Mouse (Mus musculus) hindbrain, embryonic 12.5 days (tissue): Measurements from ENCODE around the gene Pitpnm2. TPM values are rescaled to one million over a fixed set of nuclear protein-coding genes. Genes with fewer than 3 reads are reported as not detected.

Experiments
- ATAC-seq: fragments of 200-750 bp; cut with Nextera tagmentation; 2 replicates; pipeline ENCODE4 v1.8.0; 2017; ENCODE audit warnings: moderate TSS enrichment; ENCODE audit not compliant: low FRiP score
- H3K27ac ChIP-seq: fragments of 300-500 bp; sonication (generic); 2 replicates; pipeline ENCODE4 v1.5.1; 2016; ENCODE audit warnings: mild to moderate bottlenecking
- H3K27me3 ChIP-seq: fragments of 300-500 bp; sonication (generic); 2 replicates; pipeline ENCODE4 v1.6.1; 2016; ENCODE audit warnings: mild to moderate bottlenecking
- H3K36me3 ChIP-seq: fragments of 300-500 bp; sonication (generic); 2 replicates; pipeline ENCODE4 v1.6.1; 2016; ENCODE audit warnings: mild to moderate bottlenecking
- H3K4me1 ChIP-seq: fragments of 300-500 bp; sonication (generic); 2 replicates; pipeline ENCODE4 v1.6.1; 2016
- H3K4me2 ChIP-seq: fragments of 300-500 bp; sonication (generic); replicated peaks from 2 replicates; pipeline ENCODE4 v1.6.1; 2016; ENCODE audit warnings: mild to moderate bottlenecking
- H3K4me3 ChIP-seq: fragments of 300-500 bp; sonication (generic); 2 replicates; pipeline ENCODE4 v1.5.1; 2016; ENCODE audit warnings: mild to moderate bottlenecking
- H3K9ac ChIP-seq: fragments of 300-500 bp; sonication (generic); 2 replicates; pipeline ENCODE4 v1.6.1; 2016; ENCODE audit warnings: mild to moderate bottlenecking, moderate library complexity
- H3K9me3 ChIP-seq: fragments of 300-500 bp; sonication (generic); replicated peaks from 2 replicates; pipeline ENCODE4 v1.6.1; 2016; ENCODE audit warnings: mild to moderate bottlenecking
- WGBS: fragments of 180-500 bp; shearing (Covaris S2); methylation state at CpG from one replicate; pipeline ENCODE4 v1.1.7; 2016; 5-methylcytosine and 5-hydroxymethylcytosine counted together
- polyA plus RNA-seq: library from polyadenylated mRNA; unstranded; fragments of >200 nt; fragmentation: Nextera tagmentation; extraction: Ambion mirVana; gene quantifications from 2 replicates; pipeline ENCODE4 v1.2.1, GENCODE M21; 2016

Pitpnm2 gene
- polyA plus RNA-seq, 1 experiment from 2014 or later = 7.0 TPM

DNA sequence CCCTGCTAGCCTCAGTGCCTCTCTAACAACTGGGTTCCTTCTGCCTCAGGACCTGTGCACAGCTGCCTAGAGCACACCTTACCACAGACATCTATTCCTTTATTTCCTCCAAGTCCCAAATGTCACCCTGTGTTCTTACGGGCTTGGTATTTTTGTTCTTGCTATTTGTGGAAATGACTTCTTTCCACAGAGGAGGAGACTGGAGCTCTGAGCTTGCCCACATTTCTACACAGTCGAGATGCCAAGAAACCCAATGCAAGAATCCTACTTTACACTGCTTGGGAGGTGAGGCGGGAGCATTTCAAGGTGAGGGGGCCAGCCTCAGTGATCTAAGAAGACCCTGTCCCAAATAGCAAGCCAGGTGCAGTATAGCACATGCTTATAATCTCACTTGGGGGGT lies 164.0 kb downstream of the Pitpnm2 start:
- Histone ChIP-seq H3K4me3 (no peak overlapping the region), H3K4me1 (no peaks in the 10 kb centered on the region), H3K9ac (no peak overlapping the region), H3K27me3 (peaks cover 4% of the 10 kb centered on the region; the same call in 1 of the 2 replicates), H3K4me2 (no peak overlapping the region), H3K9me3 (no peaks in the 10 kb centered on the region), H3K27ac (no peak overlapping the region), H3K36me3 (no peaks in the 10 kb centered on the region)
- ATAC-seq = no peak
- WGBS = 79% methylated on average over 3 of the region's 3 CpGs

DNA sequence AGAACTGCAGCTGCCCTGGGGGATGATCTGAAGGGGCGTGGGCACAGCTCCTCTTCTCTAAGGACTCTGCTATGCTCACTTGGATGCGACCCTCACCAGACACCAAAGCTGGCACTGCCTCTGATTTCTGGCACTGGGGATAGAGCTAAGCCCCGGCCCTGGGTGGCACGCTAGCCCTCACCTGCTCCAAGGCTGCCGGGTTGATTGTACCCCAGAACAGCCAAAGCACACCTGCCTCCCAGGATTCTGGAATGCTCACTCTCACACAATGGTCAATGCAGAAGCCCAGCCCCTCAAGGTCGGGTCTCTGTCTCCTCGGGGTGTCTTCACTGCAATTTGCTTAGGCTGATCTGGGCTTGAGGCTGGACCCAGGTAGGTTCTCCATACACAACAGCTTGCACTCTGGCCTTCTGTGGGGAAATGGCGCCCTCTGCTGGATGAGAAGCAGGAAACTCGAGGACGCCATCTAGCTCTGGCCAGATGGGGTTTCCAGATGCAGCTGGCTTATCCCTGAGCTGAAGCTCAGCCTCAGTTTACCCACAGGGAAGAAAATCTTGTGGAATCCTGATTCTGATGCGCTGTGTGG lies 164.9 kb downstream of the Pitpnm2 start:
- H3K4me3 ChIP-seq = no peak overlapping the region
- 0 out of 2 replicates have a peak, but pooled peaks have one; percentile 8 for ATAC-seq
- no peak overlapping the region for H3K9ac ChIP-seq
- no peaks in the 10 kb centered on the region for H3K36me3 ChIP-seq
- H3K27me3 ChIP-seq = peaks cover 4% of the 10 kb centered on the region; the same call in 1 of the 2 replicates
- peaks cover 2% of the 10 kb centered on the region; the same call in 1 of the 2 replicates for H3K4me1 ChIP-seq
- no peak overlapping the region for H3K4me2 ChIP-seq
- H3K9me3 ChIP-seq = no peaks in the 10 kb centered on the region
- H3K27ac ChIP-seq = no peak overlapping the region
- WGBS = 42% methylated on average over 11 of the region's 11 CpGs

DNA sequence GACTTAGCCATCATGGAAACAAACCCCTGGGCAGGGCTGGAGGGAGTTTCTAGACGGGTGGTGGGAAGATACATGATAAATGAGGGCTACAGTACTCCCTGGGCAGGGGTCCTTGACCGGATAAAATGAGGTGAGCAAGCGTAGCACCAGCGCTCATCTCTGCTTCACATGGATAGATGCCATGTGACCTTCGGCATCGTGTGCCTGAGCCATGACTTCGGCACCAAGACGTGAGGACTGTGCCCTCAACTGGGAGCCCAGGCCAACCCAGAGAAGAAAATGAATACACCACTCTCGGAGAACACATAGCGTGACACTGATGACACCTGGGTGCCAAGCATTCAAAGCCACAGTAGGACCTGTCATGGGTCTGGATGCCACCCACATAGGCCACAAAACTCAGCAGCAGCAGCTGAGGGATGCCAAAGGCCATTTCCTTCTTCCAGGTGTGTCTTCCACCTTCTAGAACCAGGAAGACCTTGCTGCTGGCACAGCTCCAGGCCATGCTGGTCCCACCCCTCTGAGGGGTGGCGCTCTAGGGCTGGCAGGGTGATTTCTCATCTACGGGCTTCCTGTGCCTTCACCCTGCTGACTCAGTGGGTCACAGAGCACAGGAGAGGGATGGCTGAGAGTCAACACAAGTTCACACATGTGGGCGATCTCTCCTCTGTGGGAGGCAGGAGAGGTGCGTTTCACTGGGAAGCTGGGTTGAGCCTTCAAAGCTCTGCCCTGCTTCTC lies 165.5 kb downstream of the Pitpnm2 start:
- no peaks in the 10 kb centered on the region for H3K9me3 ChIP-seq
- H3K9ac ChIP-seq = no peak overlapping the region
- H3K27ac ChIP-seq = no peak overlapping the region
- ATAC-seq = no peak
- no peaks in the 10 kb centered on the region for H3K36me3 ChIP-seq
- H3K4me3 ChIP-seq = no peak overlapping the region
- H3K27me3 ChIP-seq = peaks cover 4% of the 10 kb centered on the region; the same call in 1 of the 2 replicates
- no peak overlapping the region for H3K4me2 ChIP-seq
- WGBS = 86% methylated on average over 14 of the region's 14 CpGs
- H3K4me1 ChIP-seq = peaks cover 9% of the 10 kb centered on the region; the same call in 1 of the 2 replicates

DNA sequence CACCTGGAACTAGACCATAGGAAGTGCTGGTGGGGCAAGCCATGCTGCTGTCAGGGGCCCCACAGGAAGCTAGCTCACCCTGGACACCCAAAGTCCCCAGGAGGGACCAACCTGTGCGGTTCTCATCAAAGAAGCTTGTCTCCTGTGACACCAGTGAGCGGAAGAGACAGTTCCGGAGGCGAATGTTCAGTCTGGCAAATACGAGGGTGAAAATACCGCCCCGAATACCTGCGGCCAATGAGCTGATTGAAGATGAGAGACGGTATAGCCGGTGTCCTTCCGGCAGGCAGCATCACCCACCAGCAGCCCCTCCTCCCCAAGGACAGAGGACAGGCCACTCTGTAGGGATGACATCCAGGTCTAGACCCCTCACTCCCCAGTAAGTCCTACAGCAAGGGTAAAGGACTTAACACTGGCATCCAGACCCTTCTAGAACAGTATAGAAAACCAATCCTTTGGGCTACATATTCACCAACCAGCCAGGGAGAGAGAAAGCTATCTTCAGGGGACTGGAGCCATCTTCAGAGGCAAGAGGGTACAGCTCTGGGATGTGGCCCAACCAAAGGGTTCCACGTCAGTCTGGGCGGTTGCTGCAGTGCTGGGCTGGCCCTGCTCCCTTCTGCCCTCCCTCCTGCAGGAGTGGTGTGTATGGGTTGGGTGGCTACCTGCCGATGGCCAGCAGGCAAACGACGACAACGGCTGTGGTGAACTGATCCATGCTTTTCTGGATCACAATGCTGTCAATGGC lies 166.4 kb downstream of the Pitpnm2 start:
- H3K36me3 ChIP-seq = no peaks in the 10 kb centered on the region
- H3K4me2 ChIP-seq = no peak overlapping the region
- WGBS = 92% methylated on average over 17 of the region's 17 CpGs
- no peaks in the 10 kb centered on the region for H3K9me3 ChIP-seq
- H3K9ac ChIP-seq = no peak overlapping the region
- H3K27me3 ChIP-seq = peaks cover 4% of the 10 kb centered on the region; the same call in 1 of the 2 replicates
- no peak overlapping the region for H3K27ac ChIP-seq
- no peak overlapping the region for H3K4me3 ChIP-seq
- ATAC-seq = no peak
- H3K4me1 ChIP-seq = peaks cover 18% of the 10 kb centered on the region

DNA sequence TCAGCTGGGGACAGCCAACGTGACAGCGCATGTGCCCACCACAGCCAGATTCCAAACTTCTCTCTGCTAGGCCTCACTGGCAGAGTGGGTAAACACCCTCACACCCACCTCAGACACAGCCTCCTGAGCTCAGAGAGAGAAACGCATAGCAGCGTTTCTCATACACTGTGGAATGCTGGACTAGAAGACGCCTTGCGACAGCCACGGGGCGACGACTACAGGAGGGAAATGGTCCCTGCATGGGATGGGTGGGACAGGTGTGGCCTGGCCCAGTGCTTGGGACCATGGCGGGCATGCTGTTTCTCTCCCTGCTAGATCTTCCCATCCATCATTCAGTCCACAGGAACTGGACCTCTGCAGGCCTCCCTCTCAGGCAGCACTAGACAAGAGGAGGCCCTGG lies 167.1 kb downstream of the Pitpnm2 start:
- ATAC-seq = no peak
- WGBS = 82% methylated on average over 10 of the region's 10 CpGs

DNA sequence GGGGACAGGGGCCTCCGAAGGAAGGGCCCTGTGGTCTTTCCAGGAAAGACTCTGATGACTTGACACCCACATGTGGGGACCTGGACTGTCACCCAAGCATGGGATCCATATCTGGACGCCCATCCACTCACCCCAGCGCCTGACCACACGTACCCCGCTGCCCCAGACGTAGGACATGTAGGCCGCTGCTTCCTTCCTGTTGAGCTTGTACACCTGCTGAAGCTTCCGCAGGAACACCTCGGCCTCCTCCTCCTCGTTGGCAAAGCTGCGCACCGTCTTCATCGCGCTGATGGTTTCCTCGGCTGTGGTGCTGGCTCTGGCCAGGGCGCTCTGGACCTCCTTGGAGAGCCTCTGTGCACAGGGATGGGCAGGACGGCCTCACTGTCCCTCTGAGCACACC lies 169.7 kb downstream of the Pitpnm2 start:
- Histone ChIP-seq H3K36me3 (no peaks in the 10 kb centered on the region), H3K9ac (peak overlapping the region; percentile 32; the same call in 1 of the 2 replicates), H3K27me3 (no peaks in the 10 kb centered on the region; the same call in 1 of the 2 replicates), H3K9me3 (no peaks in the 10 kb centered on the region), H3K4me3 (no peak overlapping the region), H3K27ac (no peak overlapping the region), H3K4me1 (peaks cover 28% of the 10 kb centered on the region), H3K4me2 (no peak overlapping the region)
- ATAC-seq = no peak
- 94% methylated on average over 17 of the region's 17 CpGs for WGBS

More for the DNA sequence above, 167.1 kb downstream of the Pitpnm2 start:
- Histone ChIP-seq H3K27ac (no peak overlapping the region), H3K9ac (no peak overlapping the region), H3K4me3 (no peak overlapping the region), H3K9me3 (no peaks in the 10 kb centered on the region), H3K27me3 (peaks cover 4% of the 10 kb centered on the region; the same call in 1 of the 2 replicates), H3K36me3 (no peaks in the 10 kb centered on the region), H3K4me2 (no peak overlapping the region), H3K4me1 (peaks cover 24% of the 10 kb centered on the region)

DNA sequence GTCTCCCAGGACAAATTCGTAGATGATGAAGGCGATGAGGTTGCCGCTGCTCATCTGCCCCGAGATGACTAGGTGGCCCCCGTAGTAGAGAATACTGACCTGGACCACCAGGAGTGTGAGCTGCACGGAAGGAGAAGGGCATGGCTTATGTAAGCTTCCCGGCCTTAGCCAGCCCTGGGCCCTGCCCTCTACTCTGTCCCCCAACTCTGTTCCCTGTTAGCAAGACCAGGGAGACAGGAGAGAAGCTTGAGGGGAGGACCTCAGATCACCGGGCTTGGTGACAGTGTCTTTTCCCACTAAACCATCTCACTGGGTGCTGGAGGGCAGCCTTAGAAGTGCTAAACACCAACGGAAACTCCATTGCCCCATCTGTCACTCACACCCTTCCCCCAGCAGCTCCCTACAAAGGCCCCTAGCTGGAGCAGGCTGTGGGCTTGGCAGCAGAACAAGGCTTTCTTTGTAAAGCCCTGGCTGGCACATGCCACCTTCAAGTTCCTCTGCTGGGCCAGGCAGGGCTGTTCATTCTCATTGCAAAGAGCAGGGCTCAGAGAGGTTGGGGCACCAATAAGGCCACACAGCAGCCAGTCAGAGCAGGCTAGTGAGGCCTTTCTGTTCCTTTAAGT lies 170.7 kb downstream of the Pitpnm2 start:
- Histone ChIP-seq H3K36me3 (no peaks in the 10 kb centered on the region), H3K9me3 (no peaks in the 10 kb centered on the region), H3K27ac (peak overlapping the region; percentile 56), H3K9ac (no peak overlapping the region), H3K27me3 (no peaks in the 10 kb centered on the region; the same call in 1 of the 2 replicates), H3K4me1 (peaks cover 34% of the 10 kb centered on the region), H3K4me2 (no peak overlapping the region; the same call in 1 of the 2 replicates), H3K4me3 (no peak overlapping the region)
- WGBS = 59% methylated on average over 9 of the region's 9 CpGs
- ATAC-seq = peak; percentile 72

DNA sequence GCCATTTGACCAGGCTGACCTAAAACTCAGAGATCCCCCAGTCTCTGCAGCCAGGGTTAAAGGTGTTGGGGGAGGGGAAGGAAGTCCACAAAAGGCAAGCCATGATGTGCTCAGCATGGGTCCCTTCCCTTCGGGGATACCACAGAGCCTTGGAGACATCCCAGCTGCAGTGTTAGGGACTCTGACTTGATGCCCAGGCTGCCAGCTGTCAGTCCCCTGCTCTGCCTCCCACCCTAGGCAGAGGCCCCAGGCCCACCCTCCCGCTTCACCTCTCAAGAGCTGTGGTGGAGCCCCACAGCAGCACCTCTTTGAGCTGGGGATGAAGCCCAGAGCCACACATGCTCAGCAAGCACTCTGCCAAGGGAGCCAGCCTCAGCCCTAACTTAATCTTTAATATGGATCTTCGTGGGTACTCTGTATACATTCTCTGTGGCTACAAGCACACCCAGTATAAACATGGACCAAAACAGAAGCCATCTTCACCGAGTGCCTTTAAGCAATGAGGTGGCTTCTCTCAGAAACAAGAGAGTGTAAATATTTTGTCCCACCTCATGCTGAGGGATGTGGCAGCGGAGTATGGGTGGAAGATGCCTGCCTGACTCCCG lies 171.6 kb downstream of the Pitpnm2 start:
- ATAC-seq = no peak
- WGBS = 56% methylated on average over 6 of the region's 6 CpGs
- Histone ChIP-seq H3K4me2 (no peak overlapping the region), H3K4me1 (peaks cover 40% of the 10 kb centered on the region), H3K9ac (no peak overlapping the region), H3K36me3 (no peaks in the 10 kb centered on the region), H3K9me3 (no peaks in the 10 kb centered on the region), H3K27me3 (no peaks in the 10 kb centered on the region; the same call in 1 of the 2 replicates), H3K4me3 (no peak overlapping the region), H3K27ac (peak overlapping the region; percentile 56)

DNA sequence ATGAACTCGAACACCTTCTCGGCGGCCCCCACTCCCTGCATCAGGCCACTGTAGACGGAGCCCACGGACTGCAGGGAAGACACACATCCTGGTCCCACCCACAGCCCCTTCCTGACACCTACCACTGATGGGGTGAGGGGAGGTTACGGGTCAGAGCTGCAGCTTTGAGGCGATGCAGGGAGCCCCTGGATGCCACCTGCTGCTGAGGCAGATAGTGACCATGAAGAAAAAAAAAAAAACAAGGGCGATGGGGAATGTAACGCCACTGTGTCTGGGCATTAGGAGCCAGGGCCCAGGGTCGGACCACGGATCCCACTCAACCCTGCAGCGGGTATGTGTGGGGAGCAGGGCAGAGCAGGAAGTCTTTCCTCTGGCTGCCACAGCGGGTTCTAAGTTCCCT lies 172.3 kb downstream of the Pitpnm2 start:
- H3K9me3 ChIP-seq = no peaks in the 10 kb centered on the region
- 82% methylated on average over 13 of the region's 13 CpGs for WGBS
- ATAC-seq = no peak
- H3K27ac ChIP-seq = no peak overlapping the region
- no peaks in the 10 kb centered on the region; the same call in 1 of the 2 replicates for H3K27me3 ChIP-seq
- no peaks in the 10 kb centered on the region for H3K36me3 ChIP-seq
- no peak overlapping the region for H3K4me2 ChIP-seq
- H3K4me3 ChIP-seq = no peak overlapping the region
- H3K4me1 ChIP-seq = peaks cover 40% of the 10 kb centered on the region
- no peak overlapping the region for H3K9ac ChIP-seq

DNA sequence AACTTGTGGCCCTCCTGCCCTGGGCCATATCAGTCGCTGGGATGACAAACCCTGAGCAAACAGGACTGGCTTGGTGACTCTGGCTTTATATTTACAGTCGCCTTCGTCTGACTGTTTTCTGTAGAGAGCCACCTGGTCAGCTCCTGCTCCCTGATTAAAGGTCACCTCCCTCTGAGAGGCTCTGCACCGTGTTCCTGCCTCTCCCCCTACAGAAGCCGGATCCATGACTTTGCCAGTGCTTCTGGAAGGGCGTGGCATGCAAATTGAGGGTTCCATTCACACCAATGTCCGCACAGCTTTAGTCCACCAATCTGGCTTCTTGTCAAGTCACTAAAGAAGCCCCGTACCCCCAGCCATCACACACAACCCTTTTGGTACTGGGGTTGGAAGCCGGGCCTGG lies 173.0 kb downstream of the Pitpnm2 start:
- H3K27ac ChIP-seq = no peak overlapping the region
- no peaks in the 10 kb centered on the region; the same call in 1 of the 2 replicates for H3K27me3 ChIP-seq
- ATAC-seq = no peak
- no peaks in the 10 kb centered on the region for H3K36me3 ChIP-seq
- H3K4me3 ChIP-seq = no peak overlapping the region
- peaks cover 45% of the 10 kb centered on the region for H3K4me1 ChIP-seq
- WGBS = 52% methylated on average over 9 of the region's 9 CpGs
- H3K9ac ChIP-seq = no peak overlapping the region
- H3K4me2 ChIP-seq = no peak overlapping the region
- H3K9me3 ChIP-seq = no peaks in the 10 kb centered on the region

DNA sequence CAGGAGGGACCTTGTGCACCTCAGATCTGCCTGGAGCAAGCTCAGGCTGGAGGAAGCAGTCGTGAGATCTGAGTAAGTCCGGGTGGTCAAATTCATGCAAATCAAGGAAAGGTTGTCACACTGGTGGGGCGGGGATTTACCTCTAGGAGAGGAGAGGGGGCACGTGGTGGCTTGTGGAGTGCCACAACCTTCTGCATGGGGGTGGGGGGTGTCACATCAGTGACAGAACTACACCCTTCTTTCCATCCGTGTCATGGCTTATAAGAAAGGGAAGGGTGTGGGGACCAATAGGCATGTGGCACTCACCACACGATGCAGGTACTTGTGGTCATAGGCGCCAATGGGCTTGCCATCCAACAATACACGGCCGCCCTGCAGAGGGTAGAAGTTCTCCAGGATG lies 173.8 kb downstream of the Pitpnm2 start:
- WGBS = 68% methylated on average over 9 of the region's 9 CpGs
- ATAC-seq = no peak
- Histone ChIP-seq H3K9me3 (no peaks in the 10 kb centered on the region), H3K4me3 (no peak overlapping the region), H3K9ac (no peak overlapping the region), H3K4me2 (no peak overlapping the region), H3K27me3 (no peaks in the 10 kb centered on the region; the same call in 1 of the 2 replicates), H3K27ac (no peak overlapping the region), H3K36me3 (no peaks in the 10 kb centered on the region), H3K4me1 (peaks cover 46% of the 10 kb centered on the region)
